Mouse (Mus musculus) spleen, adult 10 weeks (tissue): ENCODE results near the gene G6pdx. TPM values are rescaled to one million over a fixed set of nuclear protein-coding genes. Genes with fewer than 3 reads are reported as not detected.

Experiments
- polyA plus RNA-seq: library from polyadenylated mRNA; stranded (reverse); fragments of 350-450 nt; fragmentation: Illumina TruSeq; extraction: RNeasy Lipid Tissue Mini Kit (QIAGEN cat#74804); gene quantifications from one replicate; pipeline ENCODE4 v1.2.3, GENCODE M21; 2015; ENCODE audit warnings: low replicate concordance; ENCODE audit not compliant: insufficient read depth

Gene G6pdx
- polyA plus RNA-seq = 42.5 TPM

DNA sequence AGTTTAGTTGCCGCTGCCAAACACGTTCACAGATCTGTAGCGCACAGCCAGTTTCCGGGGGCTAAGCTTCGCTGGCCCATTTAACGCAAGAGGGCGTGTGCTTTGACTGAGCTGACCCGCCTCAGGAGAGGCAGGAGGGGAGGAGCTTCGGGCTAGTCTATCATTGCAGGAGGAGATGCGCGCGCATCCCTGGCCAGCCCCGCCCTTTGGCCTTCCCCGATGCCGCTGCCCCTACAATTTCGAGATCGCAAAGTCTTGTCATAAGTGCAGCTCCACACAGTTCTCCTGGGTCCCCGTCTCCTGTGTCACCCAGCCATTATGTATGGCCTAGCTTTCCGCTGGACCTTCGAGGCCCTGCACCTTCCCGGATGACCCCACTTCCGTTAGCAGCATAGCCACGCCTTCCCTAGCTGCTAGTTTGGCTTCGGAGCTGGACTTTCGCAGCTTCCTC is at the start of gene G6pdx:
Gene G6pdx, minus strand, starts transcription at position 369 of the 451 bp plus-strand sequence.

DNA sequence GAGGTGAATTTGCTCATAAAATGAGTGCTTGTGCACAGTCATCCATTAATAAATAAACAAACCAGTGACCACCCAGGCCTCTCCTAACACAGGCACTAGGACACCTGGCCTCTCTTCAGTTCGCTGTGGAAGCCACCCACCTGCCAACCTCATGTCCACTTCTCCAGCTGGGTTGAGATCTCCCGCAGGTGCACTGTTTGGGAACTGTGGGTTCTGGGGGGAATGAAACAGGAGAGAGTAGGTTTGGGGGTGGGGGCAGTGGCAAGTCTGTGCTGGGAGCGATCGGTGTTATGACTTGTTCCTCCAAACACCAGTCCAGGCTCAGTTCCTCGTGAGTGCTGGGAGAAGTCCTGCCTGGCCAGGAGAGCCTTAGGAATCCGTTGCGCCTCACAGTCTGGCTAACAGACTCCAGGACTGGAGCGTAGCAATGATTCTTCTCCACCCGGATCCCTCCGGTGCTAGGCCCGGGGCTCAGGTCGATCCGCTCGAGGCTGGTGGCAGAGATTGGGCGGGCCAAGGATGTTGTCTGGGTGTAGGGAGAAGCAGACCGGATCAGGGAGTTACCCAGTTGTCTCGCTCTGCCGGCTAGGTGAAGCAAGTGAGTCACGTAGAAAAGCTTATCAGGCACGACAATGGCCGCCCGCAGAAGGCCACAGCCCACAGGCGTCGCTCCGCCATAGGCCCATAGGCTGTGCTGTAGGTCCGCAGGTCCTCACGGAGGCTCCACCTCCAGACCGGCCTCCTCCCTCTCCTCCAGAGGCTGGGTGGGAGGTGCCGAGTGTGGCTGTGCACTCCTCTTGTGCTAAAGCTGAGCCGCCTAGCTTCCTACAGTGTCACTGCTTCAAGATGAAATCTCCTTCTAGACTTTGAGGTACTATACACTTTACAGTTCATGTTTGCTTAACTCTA is 36.2 kb downstream of the G6pdx start, which contains the start of the genes Fam3a and Ikbkg:
Gene Fam3a, minus strand, starts transcription at position 738 of the 909 bp plus-strand sequence.
Gene Ikbkg, plus strand, starts transcription at position 756 of the 909 bp plus-strand sequence.

DNA sequence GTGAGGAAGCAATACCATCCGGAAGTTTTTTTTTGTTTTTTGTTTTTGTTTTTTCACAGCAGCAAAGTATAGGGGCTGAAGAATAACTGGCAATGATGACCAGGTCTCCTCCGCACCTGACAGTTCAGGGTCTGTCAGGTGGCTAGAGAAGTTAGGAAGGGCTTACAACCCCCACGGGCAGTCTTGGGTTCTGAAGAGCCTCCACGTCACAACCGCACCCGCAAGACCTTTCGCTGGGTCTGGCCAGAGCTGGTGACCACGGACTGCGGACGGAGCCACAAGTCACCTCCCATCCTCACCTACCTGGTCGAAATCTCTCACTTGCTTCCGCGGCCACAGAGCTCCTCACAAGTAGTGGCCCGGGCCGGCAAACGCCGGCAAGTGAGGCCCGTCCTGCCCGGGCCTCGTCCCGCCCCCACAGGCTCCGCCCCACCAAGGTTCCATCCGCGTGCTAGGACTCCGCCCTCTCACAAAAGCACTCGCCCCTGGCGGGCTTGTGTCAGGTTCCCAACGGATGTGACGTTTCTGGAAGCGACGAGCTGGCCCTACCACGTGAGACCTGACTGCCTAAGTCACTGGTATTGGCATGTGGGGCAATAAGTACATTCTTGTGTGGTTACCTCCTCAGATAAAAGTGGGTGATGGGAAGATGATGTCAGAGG is 56.0 kb downstream of the G6pdx start, which contains the start of the genes Ubl4a and Slc10a3:
Gene Ubl4a, minus strand, starts transcription at position 331 of the 662 bp plus-strand sequence.
Gene Slc10a3, minus strand, starts transcription at position 462 of the 662 bp plus-strand sequence.

Other genes starting within 250 kb of the G6pdx start
- 425 TPM for gene Flna, start 179.4 kb downstream of the G6pdx start, polyA plus RNA-seq
- 76.9 TPM for gene Emd, start 174.5 kb downstream of the G6pdx start, polyA plus RNA-seq
- gene Rpl10, start 158.4 kb downstream of the G6pdx start, polyA plus RNA-seq = 3,240 TPM
- gene Taz, start 147.3 kb downstream of the G6pdx start, polyA plus RNA-seq = 134 TPM
- 30.2 TPM for gene Dnase1l1, start 146.9 kb downstream of the G6pdx start, polyA plus RNA-seq
- gene Atp6ap1, start 132.1 kb downstream of the G6pdx start, polyA plus RNA-seq = 253 TPM
- gene Gdi1, start 124.2 kb downstream of the G6pdx start, polyA plus RNA-seq = 380 TPM
- gene Fam50a, start 116.2 kb downstream of the G6pdx start, polyA plus RNA-seq = 74.4 TPM
- gene Plxna3, start 100.1 kb downstream of the G6pdx start, polyA plus RNA-seq = 5.0 TPM
- gene Lage3, start 75.6 kb downstream of the G6pdx start, polyA plus RNA-seq = 32.5 TPM
- 34.8 TPM for gene Ubl4a, start 56.0 kb downstream of the G6pdx start, polyA plus RNA-seq
- gene Slc10a3, start 55.8 kb downstream of the G6pdx start, polyA plus RNA-seq = 16.4 TPM
- gene Fam3a, start 35.9 kb downstream of the G6pdx start, polyA plus RNA-seq = 25.3 TPM
- 34.1 TPM for gene Ikbkg, start 35.9 kb downstream of the G6pdx start, polyA plus RNA-seq
- gene Gm6880, start 52.2 kb upstream of the G6pdx start, polyA plus RNA-seq = not detected
- gene Olfr1326-ps1, start 145.7 kb upstream of the G6pdx start, polyA plus RNA-seq = not detected
- not detected for gene Olfr1325, start 163.5 kb upstream of the G6pdx start, polyA plus RNA-seq
- gene Gm5640, start 216.4 kb upstream of the G6pdx start, polyA plus RNA-seq = not detected